Mouse (Mus musculus): ENCODE results near the gene Mboat1.

The Mboat1 gene

DNA sequence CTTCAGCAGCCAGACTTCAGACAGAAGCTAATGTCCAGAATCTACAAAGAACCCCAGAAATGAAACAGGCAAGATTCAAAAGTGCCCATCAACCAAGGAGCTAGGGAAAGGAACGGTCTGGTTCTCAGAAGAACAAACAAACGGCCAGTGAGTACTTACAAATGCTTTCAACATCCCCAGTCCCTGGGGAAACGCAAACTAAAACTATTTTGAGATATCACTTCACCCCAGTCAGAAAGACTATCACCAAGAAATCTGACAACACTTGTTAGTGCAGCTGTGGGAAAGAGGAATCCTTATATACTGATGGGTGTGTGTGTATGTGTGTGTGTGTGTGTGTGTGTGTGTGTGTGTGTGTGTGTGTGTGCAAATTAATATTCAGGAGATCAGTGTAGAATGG lies 116.4 kb downstream of the Mboat1 start:
- DNase-seq = no peak

- peak; percentile 68 for DNase-seq
Measured at GRCm38 (mm10) chr13:30253636-30254264, 117.5 kb downstream of the Mboat1 start.

DNA sequence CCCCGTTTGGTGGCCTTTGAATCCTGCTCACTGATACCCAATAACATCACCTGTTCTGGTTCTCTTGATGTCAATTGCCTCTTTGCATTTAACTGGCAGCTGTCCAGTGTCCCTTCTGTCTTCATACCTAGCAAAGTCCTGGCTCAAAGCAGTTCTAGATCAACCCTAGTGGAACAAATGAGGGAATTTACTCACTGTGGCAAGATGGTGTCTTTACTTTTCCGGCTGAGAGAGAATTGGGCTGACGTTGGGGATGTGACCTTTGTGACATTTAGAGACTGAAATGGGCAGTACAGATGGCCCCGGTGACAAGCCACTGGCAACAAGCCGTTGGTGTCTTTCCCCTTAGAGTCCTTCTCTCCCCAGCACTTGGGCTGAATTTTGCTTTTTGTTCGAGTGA lies 118.1 kb downstream of the Mboat1 start:
- DNase-seq = no peak

DNA sequence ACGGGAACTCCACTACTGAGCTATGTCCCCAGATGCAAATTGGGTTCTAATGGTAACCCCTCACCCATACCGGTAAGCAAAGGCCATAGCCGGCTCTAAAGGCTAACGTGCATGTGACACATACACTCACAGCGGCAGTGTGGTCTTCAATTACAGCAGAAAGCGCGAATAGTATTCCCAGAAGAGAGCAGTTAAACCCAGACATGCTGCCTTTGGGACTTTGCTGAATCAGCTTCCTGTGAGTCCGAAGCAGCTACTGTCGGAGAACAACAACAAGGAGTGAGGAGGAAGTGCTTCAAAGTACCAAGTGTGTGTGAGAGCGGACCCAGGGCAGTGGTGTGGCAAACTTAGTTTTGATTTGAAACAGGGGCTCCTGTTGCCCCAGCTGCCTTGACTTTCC lies 122.5 kb downstream of the Mboat1 start:
- no peak for DNase-seq

DNA sequence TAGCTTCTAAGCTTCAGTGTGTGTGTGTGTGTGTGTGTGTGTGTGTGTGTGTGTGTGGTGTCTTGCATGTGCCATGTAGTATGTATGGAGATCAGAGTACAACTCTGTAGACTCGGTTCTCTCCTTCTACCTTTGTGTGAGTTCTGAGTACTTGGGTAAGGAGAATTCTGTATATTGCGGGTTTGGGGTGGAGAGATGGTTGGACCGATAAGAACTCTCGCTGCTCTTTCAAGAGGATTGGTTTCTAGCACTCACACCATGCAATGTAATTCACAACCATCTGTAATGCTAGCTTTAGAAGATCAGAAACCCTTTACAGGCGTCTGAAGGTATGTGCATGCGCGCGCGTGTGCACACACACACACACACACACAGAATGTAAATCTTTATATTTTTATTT lies 123.0 kb downstream of the Mboat1 start:
- DNase-seq = no peak

DNA sequence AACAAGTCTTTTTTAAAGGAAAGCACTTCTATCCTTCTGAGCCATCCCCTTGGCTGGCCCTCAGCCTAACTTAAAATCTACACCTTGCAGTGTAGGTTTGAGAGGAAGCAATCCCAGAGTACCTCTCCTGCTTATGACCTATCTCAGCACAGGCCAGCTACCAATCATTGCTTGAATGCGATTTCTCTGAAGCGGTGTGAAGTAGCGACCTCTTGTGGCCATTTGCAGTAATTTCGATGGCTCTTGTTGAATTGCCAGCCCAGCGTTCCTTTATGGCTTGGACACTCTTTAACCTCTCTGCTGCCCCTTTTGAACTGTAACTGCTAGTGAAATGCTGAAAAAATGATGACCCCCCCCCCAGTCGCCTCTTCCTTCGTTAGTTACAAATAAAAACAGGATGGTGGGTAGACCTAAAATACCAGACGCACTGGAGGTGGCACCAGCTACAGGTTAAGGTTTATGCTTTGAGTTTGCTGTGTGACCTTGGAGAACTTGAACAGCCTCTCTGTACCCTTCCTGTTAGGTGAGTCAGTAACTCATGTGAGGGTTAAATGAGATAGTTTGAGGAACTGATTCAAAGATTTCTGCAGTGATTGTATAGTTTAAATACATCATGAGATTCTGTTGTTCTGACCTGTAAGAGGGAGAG lies 123.7 kb downstream of the Mboat1 start:
- peak; percentile 38 for DNase-seq

DNA sequence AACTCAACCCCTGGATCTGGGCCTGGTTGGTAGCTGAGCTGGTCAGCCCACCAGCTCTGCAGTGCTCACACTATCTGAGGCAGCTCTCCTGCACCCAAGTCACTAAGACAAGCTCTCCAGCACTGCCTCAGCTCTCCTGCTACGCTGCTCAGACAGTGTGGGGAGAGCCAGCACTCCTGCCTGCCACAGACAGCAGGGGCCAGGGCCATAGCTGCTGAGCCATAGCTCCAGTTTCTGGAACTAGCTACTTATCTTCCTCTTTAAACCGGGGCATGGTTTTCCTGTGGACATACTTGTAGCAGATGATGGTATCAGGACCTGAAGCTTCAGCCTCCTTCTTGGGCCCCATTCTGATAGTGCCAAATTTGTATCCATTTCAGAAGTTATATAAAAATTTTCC lies 127.4 kb downstream of the Mboat1 start:
- DNase-seq = no peak

- DNase-seq = no peak
Measured at GRCm38 (mm10) chr13:30264303-30264702, 128.0 kb downstream of the Mboat1 start.

GRCm38 (mm10) chr13:30264765-30265164 lies 128.5 kb downstream of the Mboat1 start:
- no peak for DNase-seq

- DNase-seq = no peak
Measured at GRCm38 (mm10) chr13:30266036-30266435, 129.7 kb downstream of the Mboat1 start.

DNA sequence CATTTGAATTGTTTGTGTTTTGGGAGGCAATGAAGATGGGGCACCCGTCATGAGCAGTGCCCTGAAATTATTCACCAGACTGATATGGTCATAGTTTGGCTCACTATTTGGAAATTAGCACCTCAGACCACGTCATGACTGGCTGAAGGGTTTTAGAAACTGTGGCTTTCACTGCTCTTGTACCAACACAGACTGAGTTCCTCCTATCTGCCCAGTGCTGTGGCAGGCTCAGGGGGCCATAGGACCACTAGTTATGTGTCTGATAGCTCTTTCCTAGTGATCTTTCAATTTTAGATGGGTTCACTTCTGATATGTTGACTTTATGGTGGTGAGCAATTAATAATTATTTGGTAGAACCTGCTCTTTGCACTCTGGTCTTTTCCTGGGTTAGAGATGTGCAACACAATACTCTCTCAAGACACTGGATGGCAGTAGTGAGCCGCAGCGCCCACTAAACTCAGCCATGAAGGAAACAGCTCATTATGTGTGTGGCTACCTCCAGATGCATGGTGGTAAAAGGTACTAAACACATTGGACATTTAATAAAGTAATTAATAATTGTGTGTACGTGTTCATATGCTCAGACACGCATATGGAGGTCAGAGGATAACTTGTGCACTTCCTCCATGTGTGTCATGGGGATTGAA lies 135.9 kb downstream of the Mboat1 start:
- no peak for DNase-seq

All from layer of hippocampus, adult 9-11 months (tissue).